Mouse (Mus musculus) liver, embryonic 14.5 days (tissue): Measurements from ENCODE around the gene Hes1. TPM values are rescaled to one million over a fixed set of nuclear protein-coding genes. Genes with fewer than 3 reads are reported as not detected.

Experiments
- ATAC-seq: fragments of 200-750 bp; cut with Nextera tagmentation; 2 replicates; pipeline ENCODE4 v1.8.0; 2017; ENCODE audit warnings: moderate number of reproducible peaks, mild to moderate bottlenecking, moderate library complexity; ENCODE audit not compliant: insufficient read depth
- DNase-seq, 3 experiments: peaks; one replicate each; pipeline ENCODE4 v3.0.0-alpha.2; 2012 to 2013; ENCODE audit warnings: low read depth in 3 of 3, low spot score in 3 of 3
- H3K27ac ChIP-seq: fragments of 300-500 bp; sonication (generic); 2 replicates; pipeline ENCODE4 v1.5.1; 2014; ENCODE audit warnings: moderate library complexity, mild to moderate bottlenecking, control low read depth, inconsistent platforms
- H3K27me3 ChIP-seq: fragments of 300-500 bp; sonication (generic); 2 replicates; pipeline ENCODE4 v1.6.1; 2014; ENCODE audit warnings: mild to moderate bottlenecking, low read length, moderate library complexity; ENCODE audit not compliant: control insufficient read depth, insufficient read depth
- H3K36me3 ChIP-seq: fragments of 300-500 bp; sonication (generic); replicated peaks from 2 replicates; pipeline ENCODE4 v1.6.1; 2014; ENCODE audit warnings: low read depth; ENCODE audit not compliant: control insufficient read depth, insufficient read depth
- H3K4me1 ChIP-seq, 2 experiments: fragments of 200-500 bp in 1 of 2; fragments of 300-500 bp in 1 of 2; sonication (generic) in 1 of 2; replicated peaks; 2 replicates each; pipeline ENCODE4 v1.6.1; 2012 to 2014; ENCODE audit warnings: antibody characterized with exemption in 1 of 2, inconsistent platforms in 1 of 2, low read length in 1 of 2; ENCODE audit not compliant: control insufficient read depth in 2 of 2, insufficient read depth in 2 of 2
- H3K4me2 ChIP-seq: fragments of 300-500 bp; sonication (generic); 2 replicates; pipeline ENCODE4 v1.6.1; 2014; ENCODE audit warnings: low read depth, mild to moderate bottlenecking, control low read depth, moderate library complexity
- H3K4me3 ChIP-seq, 2 experiments: fragments of 200-500 bp in 1 of 2; fragments of 300-500 bp in 1 of 2; sonication (generic) in 1 of 2; 2 replicates each; pipeline ENCODE4 v1.5.1; 2012 to 2014; ENCODE audit warnings: low read depth in 2 of 2, low read length in 2 of 2, mild to moderate bottlenecking in 2 of 2, control low read depth in 1 of 2, inconsistent platforms in 1 of 2, moderate library complexity in 1 of 2; ENCODE audit not compliant: insufficient read depth in 1 of 2
- H3K9ac ChIP-seq: fragments of 300-500 bp; sonication (generic); replicated peaks from 2 replicates; pipeline ENCODE4 v1.6.1; 2014; ENCODE audit warnings: mild to moderate bottlenecking, control low read depth, moderate library complexity
- H3K9me3 ChIP-seq: fragments of 300-500 bp; sonication (generic); 2 replicates; pipeline ENCODE4 v1.6.1; 2016; ENCODE audit warnings: low read length, mixed read lengths; ENCODE audit not compliant: control insufficient read depth
- CTCF ChIP-seq: IDR thresholded peaks from 2 replicates; pipeline ENCODE4 v1.5.1; 2016; ENCODE audit warnings: antibody characterized with exemption, low read depth, control low read depth
- EP300 ChIP-seq: IDR thresholded peaks from 2 replicates; pipeline ENCODE4 v1.6.1; 2016; ENCODE audit warnings: antibody characterized with exemption, low read depth
- WGBS: fragments of 180-500 bp; shearing (Covaris S2); extraction: QIAGEN DNeasy Blood & Tissue Kit; methylation state at CpG from one replicate; pipeline ENCODE4 v1.1.7; 2014; ENCODE audit not compliant: insufficient replicate concordance; 5-methylcytosine and 5-hydroxymethylcytosine counted together
- polyA plus RNA-seq, 2 experiments: library from polyadenylated mRNA; depleted of rRNA in 1 of 2; stranded (reverse) in 1 of 2; unstranded in 1 of 2; fragments of >200 nt; fragmentation: Nextera tagmentation in 1 of 2; extraction: Ambion mirVana in 1 of 2; gene quantifications; 2 replicates each; pipeline versions ENCODE4 v1.2.1 to v1.2.3; 2012 to 2014

The Hes1 gene
- polyA plus RNA-seq, 2 experiments, result 5.6 to 9.2 TPM

GRCm38 (mm10) chr16:30055927-30056326 lies 8.3 kb upstream of the Hes1 start:
- peaks cover 8% of the 10 kb centered on the region for H3K27me3 ChIP-seq
- no peak for DNase-seq
- no peak for ATAC-seq
- no peaks in the 10 kb centered on the region for H3K9me3 ChIP-seq
- no peak overlapping the region for H3K4me3 ChIP-seq
- no peak for TF ChIP-seq EP300
- TF ChIP-seq CTCF, result no peak
- H3K9ac ChIP-seq, result no peak overlapping the region
- H3K4me2 ChIP-seq, result no peak overlapping the region
- no peaks in the 10 kb centered on the region for H3K36me3 ChIP-seq
- peaks cover 0 to 23% of the 10 kb centered on the region in 2 experiments; a peak in 2 of 4 replicates for H3K4me1 ChIP-seq
- 55% methylated on average over 7 of the region's 7 CpGs for WGBS
- H3K27ac ChIP-seq, result no peak overlapping the region

- no peak overlapping the region for H3K27ac ChIP-seq
- DNase-seq (no peak), ATAC-seq (no peak)
- H3K4me1 ChIP-seq, result peaks cover 0 to 18% of the 10 kb centered on the region in 2 experiments; a peak in 2 of 4 replicates
- no peaks in the 10 kb centered on the region for H3K36me3 ChIP-seq
- no peak overlapping the region for H3K4me2 ChIP-seq
- peaks cover 18% of the 10 kb centered on the region for H3K27me3 ChIP-seq
- H3K4me3 ChIP-seq, result no peak overlapping the region
- no peak overlapping the region for H3K9ac ChIP-seq
- H3K9me3 ChIP-seq, result no peaks in the 10 kb centered on the region
- WGBS, result 77% methylated on average over 2 of the region's 2 CpGs
- TF ChIP-seq EP300 (no peak), CTCF (no peak)
Measured at GRCm38 (mm10) chr16:30056906-30057305, 7.3 kb upstream of the Hes1 start.

GRCm38 (mm10) chr16:30058974-30059717 lies 5.0 kb upstream of the Hes1 start:
- ATAC-seq, result no peak
- H3K4me3 ChIP-seq, result no peak overlapping the region
- no peak for TF ChIP-seq CTCF
- TF ChIP-seq EP300, result no peak
- H3K27me3 ChIP-seq, result peaks cover 40% of the 10 kb centered on the region
- H3K4me2 ChIP-seq, result no peak overlapping the region
- H3K9me3 ChIP-seq, result no peaks in the 10 kb centered on the region
- no peaks in the 10 kb centered on the region for H3K36me3 ChIP-seq
- 9% methylated on average over 9 of the region's 9 CpGs for WGBS
- peaks cover 0 to 16% of the 10 kb centered on the region in 2 experiments; a peak in 2 of 4 replicates for H3K4me1 ChIP-seq
- DNase-seq, result no peak
- H3K9ac ChIP-seq, result no peak overlapping the region
- H3K27ac ChIP-seq, result no peak overlapping the region

- H3K27ac ChIP-seq, result no peak overlapping the region
- ATAC-seq, result no peak
Measured at GRCm38 (mm10) chr16:30060412-30060811, 3.8 kb upstream of the Hes1 start.

GRCm38 (mm10) chr16:30062242-30063030 lies 1.7 kb upstream of the Hes1 start:
- peak overlapping the region in 1 of 2 experiments; percentile 46; a peak in 2 of 4 replicates for H3K4me3 ChIP-seq
- H3K9me3 ChIP-seq, result no peaks in the 10 kb centered on the region
- peaks cover 0 to 13% of the 10 kb centered on the region in 2 experiments; a peak in 2 of 4 replicates for H3K4me1 ChIP-seq
- peaks cover 73% of the 10 kb centered on the region for H3K27me3 ChIP-seq
- ATAC-seq (no peak), DNase-seq (no peak)
- H3K27ac ChIP-seq, result no peak overlapping the region
- H3K4me2 ChIP-seq, result peak overlapping the region; percentile 67
- no peaks in the 10 kb centered on the region for H3K36me3 ChIP-seq
- TF ChIP-seq CTCF (no peak), EP300 (no peak)
- no peak overlapping the region for H3K9ac ChIP-seq
- WGBS, result 10% methylated on average over 12 of the region's 12 CpGs

More at GRCm38 (mm10) chr16:30060412-30060811, 3.8 kb upstream of the Hes1 start:
- Histone ChIP-seq H3K36me3 (no peaks in the 10 kb centered on the region), H3K4me3 (no peak overlapping the region), H3K4me2 (no peak overlapping the region), H3K4me1 (peaks cover 0 to 13% of the 10 kb centered on the region in 2 experiments; a peak in 2 of 4 replicates), H3K9me3 (no peaks in the 10 kb centered on the region), H3K27me3 (peaks cover 53% of the 10 kb centered on the region), H3K9ac (no peak overlapping the region)
- DNase-seq, result no peak
- WGBS, result 8% methylated on average over 8 of the region's 8 CpGs
- TF ChIP-seq CTCF, result no peak
- TF ChIP-seq EP300, result no peak
